Mouse (Mus musculus): ENCODE data around the gene Naa38.

Gene Naa38

GRCm38 (mm10) chr11:69395235-69395633 is at the start of gene Naa38, which contains the start of gene Cyb5d1:
Gene Naa38, plus strand, starts transcription at chr11:69395487.
Gene Cyb5d1, minus strand, starts transcription at chr11:69395631.
- DNase-seq (ENCODE audit: low read depth, low spot score) = peak; percentile 83

- DNase-seq (ENCODE audit: low read depth, low spot score) = no peak
These were observed 48.8 kb upstream of the Naa38 start for GRCm38 (mm10) chr11:69346441-69346840.

- no peak for DNase-seq (ENCODE audit: low read depth, low spot score)
These were observed 38.7 kb upstream of the Naa38 start for GRCm38 (mm10) chr11:69356544-69356943.

- no peak for DNase-seq (ENCODE audit: low read depth, low spot score)
These were observed 37.6 kb upstream of the Naa38 start for GRCm38 (mm10) chr11:69357690-69358089.

GRCm38 (mm10) chr11:69362021-69362420 is 33.3 kb upstream of the Naa38 start:
- no peak for DNase-seq (ENCODE audit: low read depth, low spot score)

- DNase-seq (ENCODE audit: low read depth, low spot score) = no peak
These were observed 32.8 kb upstream of the Naa38 start for GRCm38 (mm10) chr11:69362479-69362878.

- DNase-seq (ENCODE audit: low read depth, low spot score) = no peak
These were observed 30.9 kb upstream of the Naa38 start for GRCm38 (mm10) chr11:69364376-69364775.

- DNase-seq (ENCODE audit: low read depth, low spot score) = peak; percentile 87
These were observed 30.4 kb upstream of the Naa38 start for GRCm38 (mm10) chr11:69364910-69365309.

- no peak for DNase-seq (ENCODE audit: low read depth, low spot score)
These were observed 29.6 kb upstream of the Naa38 start for GRCm38 (mm10) chr11:69365722-69366121.

- peak; percentile 88 for DNase-seq (ENCODE audit: low read depth, low spot score)
These were observed 29.0 kb upstream of the Naa38 start for GRCm38 (mm10) chr11:69366157-69366854.

GRCm38 (mm10) chr11:69366855-69367615 is 28.3 kb upstream of the Naa38 start:
- no peak for DNase-seq (ENCODE audit: low read depth, low spot score)

- DNase-seq (ENCODE audit: low read depth, low spot score) = no peak
These were observed 27.5 kb upstream of the Naa38 start for GRCm38 (mm10) chr11:69367616-69368355.

- DNase-seq (ENCODE audit: low read depth, low spot score) = peak; percentile 49
These were observed 26.7 kb upstream of the Naa38 start for GRCm38 (mm10) chr11:69368356-69369214.

- no peak for DNase-seq (ENCODE audit: low read depth, low spot score)
These were observed 25.9 kb upstream of the Naa38 start, which contains the start of gene Chd3 for GRCm38 (mm10) chr11:69369215-69369989. Gene Chd3, minus strand, starts transcription at chr11:69369406.

- no peak for DNase-seq (ENCODE audit: low read depth, low spot score)
These were observed 25.1 kb upstream of the Naa38 start for GRCm38 (mm10) chr11:69369990-69370816.

GRCm38 (mm10) chr11:69370817-69371215 is 24.5 kb upstream of the Naa38 start:
- no peak for DNase-seq (ENCODE audit: low read depth, low spot score)

- DNase-seq (ENCODE audit: low read depth, low spot score) = no peak
These were observed 23.7 kb upstream of the Naa38 start for GRCm38 (mm10) chr11:69371601-69372000.

- DNase-seq (ENCODE audit: low read depth, low spot score) = no peak
These were observed 23.1 kb upstream of the Naa38 start for GRCm38 (mm10) chr11:69372056-69372779.

GRCm38 (mm10) chr11:69372780-69373170 is 22.5 kb upstream of the Naa38 start:
- DNase-seq (ENCODE audit: low read depth, low spot score) = no peak
